Mouse (Mus musculus): ENCODE data around the gene Nox4. TPM values are rescaled to one million over a fixed set of nuclear protein-coding genes. Genes with fewer than 3 reads are reported as not detected.

The Nox4 gene
- polyA plus RNA-seq, 1 experiment from 2014 or later: 5.2 TPM

GRCm38 (mm10) chr7:87277225-87277624, 31.3 kb downstream of the Nox4 start:
- no peak for ATAC-seq (ENCODE audit: insufficient number of reproducible peaks, low FRiP score, low TSS enrichment, low read depth)
- WGBS: 2% methylated on average over 1 of the region's 1 CpGs
- no peaks in the 10 kb centered on the region for H3K27me3 ChIP-seq
- H3K4me1 ChIP-seq: no peaks in the 10 kb centered on the region
- H3K4me2 ChIP-seq: no peak overlapping the region
- H3K4me3 ChIP-seq: no peak overlapping the region
- H3K9me3 ChIP-seq: no peaks in the 10 kb centered on the region
- H3K36me3 ChIP-seq: no peaks in the 10 kb centered on the region
- no peak overlapping the region for H3K27ac ChIP-seq
- no peak overlapping the region for H3K9ac ChIP-seq

GRCm38 (mm10) chr7:87303726-87304315, 57.9 kb downstream of the Nox4 start:
- no peak overlapping the region for H3K27ac ChIP-seq
- H3K4me3 ChIP-seq: no peak overlapping the region
- no peaks in the 10 kb centered on the region for H3K9me3 ChIP-seq
- H3K9ac ChIP-seq: no peak overlapping the region
- no peak for ATAC-seq (ENCODE audit: insufficient number of reproducible peaks, low FRiP score, low TSS enrichment, low read depth)
- H3K27me3 ChIP-seq: no peaks in the 10 kb centered on the region
- WGBS: 84% methylated on average over 1 of the region's 1 CpGs
- H3K4me2 ChIP-seq: no peak overlapping the region
- H3K36me3 ChIP-seq: no peaks in the 10 kb centered on the region
- H3K4me1 ChIP-seq: no peaks in the 10 kb centered on the region

GRCm38 (mm10) chr7:87321571-87321970, 75.7 kb downstream of the Nox4 start:
- Histone ChIP-seq H3K9ac (no peak overlapping the region), H3K4me2 (no peak overlapping the region), H3K9me3 (no peaks in the 10 kb centered on the region), H3K27me3 (no peaks in the 10 kb centered on the region), H3K4me1 (no peaks in the 10 kb centered on the region), H3K27ac (no peak overlapping the region), H3K4me3 (no peak overlapping the region), H3K36me3 (no peaks in the 10 kb centered on the region)
- WGBS: 68% methylated on average over 3 of the region's 3 CpGs
- no peak for ATAC-seq (ENCODE audit: insufficient number of reproducible peaks, low FRiP score, low TSS enrichment, low read depth)

- no peak overlapping the region for H3K4me3 ChIP-seq
- no peaks in the 10 kb centered on the region for H3K36me3 ChIP-seq
- H3K9ac ChIP-seq: no peak overlapping the region
- no peaks in the 10 kb centered on the region for H3K4me1 ChIP-seq
- H3K9me3 ChIP-seq: no peaks in the 10 kb centered on the region
- WGBS: 81% methylated on average over 1 of the region's 1 CpGs
- H3K27ac ChIP-seq: no peak overlapping the region
- no peak overlapping the region for H3K4me2 ChIP-seq
- no peaks in the 10 kb centered on the region for H3K27me3 ChIP-seq
- no peak for ATAC-seq (ENCODE audit: insufficient number of reproducible peaks, low FRiP score, low TSS enrichment, low read depth)
These were observed 76.2 kb downstream of the Nox4 start for GRCm38 (mm10) chr7:87322085-87322484.

DNA sequence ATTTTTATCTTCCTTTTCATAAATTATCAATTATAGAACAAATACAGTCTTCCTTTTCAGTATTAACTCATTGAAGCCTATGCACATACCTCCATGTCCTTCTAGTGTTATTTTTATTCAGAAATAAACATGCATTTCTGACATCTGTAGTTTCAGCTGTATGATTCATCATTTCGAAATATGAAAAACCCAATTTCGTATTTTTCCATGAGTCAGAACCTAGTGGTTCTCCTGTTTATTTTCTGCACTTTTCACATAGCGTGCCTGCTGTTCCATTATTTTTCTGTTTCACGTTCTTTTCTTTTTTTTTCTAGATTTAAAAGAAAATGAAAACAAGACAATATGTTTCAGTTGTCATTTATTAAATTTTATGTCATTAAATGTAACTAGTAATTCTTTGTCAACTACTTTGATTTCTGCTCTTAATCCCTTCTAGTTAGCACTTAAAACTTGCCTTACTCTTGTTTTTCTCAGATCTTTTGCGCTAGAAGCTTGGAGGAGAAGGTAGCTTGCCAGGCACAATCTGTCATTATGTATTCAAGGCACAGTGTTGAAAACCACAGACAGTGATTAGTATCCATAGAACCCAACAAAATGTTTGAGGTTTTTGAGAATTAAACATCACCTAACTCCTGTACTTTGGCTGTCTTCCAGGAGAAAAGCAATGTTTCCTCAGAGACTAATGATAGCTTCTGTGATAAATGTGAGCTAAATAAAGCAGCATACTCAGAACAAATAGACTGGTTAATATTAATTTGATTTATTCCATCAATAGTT, 85.1 kb downstream of the Nox4 start:
- Histone ChIP-seq H3K27me3 (no peaks in the 10 kb centered on the region), H3K4me3 (no peak overlapping the region), H3K27ac (no peak overlapping the region), H3K9ac (no peak overlapping the region), H3K4me1 (no peaks in the 10 kb centered on the region), H3K36me3 (no peaks in the 10 kb centered on the region), H3K9me3 (no peaks in the 10 kb centered on the region), H3K4me2 (no peak overlapping the region)
- WGBS: 84% methylated on average over 5 of the region's 5 CpGs
- ATAC-seq (ENCODE audit: insufficient number of reproducible peaks, low FRiP score, low TSS enrichment, low read depth): no peak

- WGBS: 78% methylated on average over 3 of the region's 3 CpGs
- no peak overlapping the region for H3K4me2 ChIP-seq
These were observed 99.7 kb downstream of the Nox4 start for GRCm38 (mm10) chr7:87345598-87345997.

GRCm38 (mm10) chr7:87352818-87353217, 106.9 kb downstream of the Nox4 start:
- H3K9me3 ChIP-seq: no peaks in the 10 kb centered on the region
- H3K4me3 ChIP-seq: no peak overlapping the region
- ATAC-seq (ENCODE audit: insufficient number of reproducible peaks, low FRiP score, low TSS enrichment, low read depth): no peak
- H3K27me3 ChIP-seq: no peaks in the 10 kb centered on the region
- WGBS: 54% methylated on average over 2 of the region's 2 CpGs
- H3K9ac ChIP-seq: no peak overlapping the region
- H3K27ac ChIP-seq: no peak overlapping the region
- H3K4me2 ChIP-seq: no peak overlapping the region
- H3K36me3 ChIP-seq: no peaks in the 10 kb centered on the region
- no peaks in the 10 kb centered on the region for H3K4me1 ChIP-seq

More at GRCm38 (mm10) chr7:87345598-87345997, 99.7 kb downstream of the Nox4 start:
- Histone ChIP-seq H3K9me3 (no peaks in the 10 kb centered on the region), H3K27me3 (no peaks in the 10 kb centered on the region), H3K36me3 (no peaks in the 10 kb centered on the region), H3K4me1 (no peaks in the 10 kb centered on the region), H3K27ac (no peak overlapping the region), H3K4me3 (no peak overlapping the region), H3K9ac (no peak overlapping the region)
- ATAC-seq (ENCODE audit: insufficient number of reproducible peaks, low FRiP score, low TSS enrichment, low read depth): no peak

DNA sequence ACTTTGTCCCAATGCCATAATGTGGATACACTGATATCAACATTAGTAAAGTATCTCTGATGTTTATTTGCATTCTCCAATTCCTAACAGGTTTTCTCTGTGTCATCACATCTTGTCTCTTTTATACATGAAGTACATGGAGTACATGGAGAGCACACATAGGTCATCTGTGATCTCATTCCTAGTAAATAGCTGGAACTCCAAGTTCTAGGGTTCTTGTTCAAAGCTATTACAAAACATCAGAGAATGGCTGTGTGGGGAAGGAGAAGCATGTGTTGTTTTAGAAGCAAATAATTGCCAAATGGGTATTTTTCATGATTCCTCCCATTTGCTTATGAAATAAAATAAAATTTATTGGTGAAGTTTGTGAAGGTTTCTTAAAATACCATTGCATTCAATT, 121.9 kb downstream of the Nox4 start:
- no peaks in the 10 kb centered on the region for H3K4me1 ChIP-seq
- no peaks in the 10 kb centered on the region for H3K9me3 ChIP-seq
- no peak for ATAC-seq (ENCODE audit: insufficient number of reproducible peaks, low FRiP score, low TSS enrichment, low read depth)
- no peak overlapping the region for H3K4me3 ChIP-seq
- no peaks in the 10 kb centered on the region for H3K27me3 ChIP-seq
- H3K27ac ChIP-seq: no peak overlapping the region
- H3K36me3 ChIP-seq: no peaks in the 10 kb centered on the region
- no peak overlapping the region for H3K9ac ChIP-seq
- no peak overlapping the region for H3K4me2 ChIP-seq

GRCm38 (mm10) chr7:87369131-87369530, 123.2 kb downstream of the Nox4 start:
- Histone ChIP-seq H3K27ac (no peak overlapping the region), H3K4me1 (no peaks in the 10 kb centered on the region), H3K9ac (no peak overlapping the region), H3K27me3 (no peaks in the 10 kb centered on the region), H3K4me2 (no peak overlapping the region), H3K4me3 (no peak overlapping the region), H3K36me3 (no peaks in the 10 kb centered on the region), H3K9me3 (no peaks in the 10 kb centered on the region)
- ATAC-seq (ENCODE audit: insufficient number of reproducible peaks, low FRiP score, low TSS enrichment, low read depth): no peak
- WGBS: 72% methylated on average over 1 of the region's 1 CpGs

- 79% methylated on average over 2 of the region's 2 CpGs for WGBS
- no peak overlapping the region for H3K27ac ChIP-seq
- H3K27me3 ChIP-seq: no peaks in the 10 kb centered on the region
- no peak overlapping the region for H3K4me3 ChIP-seq
- H3K36me3 ChIP-seq: no peaks in the 10 kb centered on the region
- H3K9me3 ChIP-seq: no peaks in the 10 kb centered on the region
- no peak for ATAC-seq (ENCODE audit: insufficient number of reproducible peaks, low FRiP score, low TSS enrichment, low read depth)
- no peak overlapping the region for H3K4me2 ChIP-seq
- no peaks in the 10 kb centered on the region for H3K4me1 ChIP-seq
- no peak overlapping the region for H3K9ac ChIP-seq
These were observed 124.9 kb downstream of the Nox4 start for GRCm38 (mm10) chr7:87370789-87371188.

DNA sequence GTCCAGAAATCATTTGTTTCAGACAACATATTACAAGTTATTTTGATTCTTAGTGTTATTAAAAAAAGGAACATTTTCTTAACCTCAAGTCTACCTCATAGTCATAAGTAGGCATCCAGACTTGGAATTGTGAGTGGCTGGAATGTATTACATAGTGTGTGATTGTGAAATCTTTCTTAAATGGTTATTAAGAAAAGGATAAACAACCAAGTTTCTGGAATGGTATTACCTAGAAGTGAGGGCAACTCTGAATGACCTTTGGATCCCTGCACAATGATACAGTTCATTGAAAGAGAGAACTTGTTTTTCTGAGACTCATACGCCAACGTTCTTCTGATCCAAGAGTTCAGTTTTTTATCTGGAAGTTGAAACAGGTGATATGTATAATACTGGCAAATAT, 125.4 kb downstream of the Nox4 start:
- H3K27ac ChIP-seq: no peak overlapping the region
- H3K9me3 ChIP-seq: no peaks in the 10 kb centered on the region
- no peaks in the 10 kb centered on the region for H3K27me3 ChIP-seq
- no peak for ATAC-seq (ENCODE audit: insufficient number of reproducible peaks, low FRiP score, low TSS enrichment, low read depth)
- H3K4me3 ChIP-seq: no peak overlapping the region
- H3K9ac ChIP-seq: no peak overlapping the region
- H3K4me1 ChIP-seq: no peaks in the 10 kb centered on the region
- H3K4me2 ChIP-seq: no peak overlapping the region
- H3K36me3 ChIP-seq: no peaks in the 10 kb centered on the region
- WGBS: 84% methylated on average over 2 of the region's 2 CpGs

- Histone ChIP-seq H3K27ac (no peak overlapping the region), H3K36me3 (no peaks in the 10 kb centered on the region), H3K9me3 (no peaks in the 10 kb centered on the region), H3K4me1 (no peaks in the 10 kb centered on the region), H3K9ac (no peak overlapping the region), H3K27me3 (no peaks in the 10 kb centered on the region), H3K4me3 (no peak overlapping the region), H3K4me2 (no peak overlapping the region)
- no peak for ATAC-seq (ENCODE audit: insufficient number of reproducible peaks, low FRiP score, low TSS enrichment, low read depth)
These were observed 128.4 kb downstream of the Nox4 start for GRCm38 (mm10) chr7:87374322-87374721.
